Mouse (Mus musculus) brain, embryonic 14.5 days (tissue): Measurements from ENCODE around the gene Rab11fip3. TPM values are rescaled to one million over a fixed set of nuclear protein-coding genes. Genes with fewer than 3 reads are reported as not detected.

ENCODE experiments used
- DNase-seq: peaks from one replicate; pipeline ENCODE4 v3.0.0-alpha.2; 2011; ENCODE audit warnings: low read depth
- CTCF ChIP-seq: fragments of 200-500 bp; IDR thresholded peaks from 2 replicates; pipeline ENCODE4 v1.5.1; 2012; ENCODE audit warnings: inconsistent platforms, mild to moderate bottlenecking, moderate library complexity, borderline replicate concordance; ENCODE audit not compliant: insufficient read depth, insufficient read length; ENCODE audit errors: extremely low read depth
- POLR2A ChIP-seq: fragments of 200-500 bp; IDR thresholded peaks from 2 replicates; pipeline ENCODE4 v1.6.1; 2012; ENCODE audit warnings: mild to moderate bottlenecking, inconsistent platforms, borderline replicate concordance; ENCODE audit not compliant: poor library complexity, insufficient read depth, insufficient read length, severe bottlenecking; ENCODE audit errors: extremely low read depth
- polyA plus RNA-seq: library from polyadenylated mRNA; depleted of rRNA; stranded (reverse); fragments of >200 nt; gene quantifications from 2 replicates; pipeline ENCODE4 v1.2.3, GENCODE M21; 2012

The Rab11fip3 gene
- polyA plus RNA-seq, 1 experiment, result 82.4 TPM

- no peak for TF ChIP-seq POLR2A
- no peak for TF ChIP-seq CTCF
- DNase-seq, result no peak
Observed at GRCm38 (mm10) chr17:25953161-25953560, 116.2 kb downstream of the Rab11fip3 start.

GRCm38 (mm10) chr17:25951803-25952623, 117.3 kb downstream of the Rab11fip3 start, which contains the start of gene A930017K11Rik:
A930017K11Rik (minus strand) TSS chr17:25952565.
- TF ChIP-seq POLR2A (no peak), CTCF (no peak)
- DNase-seq, result no peak

GRCm38 (mm10) chr17:25951225-25951802, 118.0 kb downstream of the Rab11fip3 start:
- no peak for TF ChIP-seq POLR2A
- TF ChIP-seq CTCF, result no peak
- no peak for DNase-seq

GRCm38 (mm10) chr17:25950706-25951105, 118.6 kb downstream of the Rab11fip3 start:
- DNase-seq, result no peak
- TF ChIP-seq POLR2A (no peak), CTCF (no peak)

- DNase-seq, result no peak
- TF ChIP-seq CTCF, result no peak
- no peak for TF ChIP-seq POLR2A
Observed at GRCm38 (mm10) chr17:25949981-25950380, 119.4 kb downstream of the Rab11fip3 start.

GRCm38 (mm10) chr17:25948051-25948450, 121.3 kb downstream of the Rab11fip3 start:
- TF ChIP-seq POLR2A, result no peak
- TF ChIP-seq CTCF, result no peak
- no peak for DNase-seq

GRCm38 (mm10) chr17:25947576-25947975, 121.8 kb downstream of the Rab11fip3 start:
- DNase-seq, result no peak

GRCm38 (mm10) chr17:25946891-25947290, 122.5 kb downstream of the Rab11fip3 start:
- DNase-seq, result no peak
- TF ChIP-seq CTCF (no peak), POLR2A (no peak)

More at GRCm38 (mm10) chr17:25947576-25947975, 121.8 kb downstream of the Rab11fip3 start:
- no peak for TF ChIP-seq CTCF

- TF ChIP-seq CTCF (no peak), POLR2A (no peak)
Observed at GRCm38 (mm10) chr17:25946349-25946748, 123.0 kb downstream of the Rab11fip3 start.

GRCm38 (mm10) chr17:25945517-25946155, 123.7 kb downstream of the Rab11fip3 start:
- no peak for DNase-seq
- TF ChIP-seq CTCF, result no peak
- TF ChIP-seq POLR2A, result no peak

More at GRCm38 (mm10) chr17:25946349-25946748, 123.0 kb downstream of the Rab11fip3 start:
- no peak for DNase-seq

GRCm38 (mm10) chr17:25944366-25945163, 124.8 kb downstream of the Rab11fip3 start, which contains the start of the genes Pigq and Nhlrc4:
Pigq (minus strand) TSS chr17:25944936.
Nhlrc4 (minus strand) TSS chr17:25944961.
- DNase-seq, result no peak
- TF ChIP-seq CTCF (no peak), POLR2A (no peak)

GRCm38 (mm10) chr17:25943769-25944168, 125.6 kb downstream of the Rab11fip3 start:
- no peak for DNase-seq
- no peak for TF ChIP-seq POLR2A
- TF ChIP-seq CTCF, result no peak
